Mouse (Mus musculus) embryonic facial prominence, embryonic 15.5 days (tissue): Measurements from ENCODE around the gene Cyren. TPM values are rescaled to one million over a fixed set of nuclear protein-coding genes. Genes with fewer than 3 reads are reported as not detected.

Source experiments
- ATAC-seq: fragments of 200-750 bp; cut with Nextera tagmentation; 2 replicates; pipeline ENCODE4 v1.8.0; 2017; ENCODE audit warnings: low read depth, moderate TSS enrichment; ENCODE audit not compliant: insufficient number of reproducible peaks, low FRiP score, low TSS enrichment
- H3K27ac ChIP-seq: fragments of 300-500 bp; sonication (generic); replicated peaks from 2 replicates; pipeline ENCODE4 v1.5.1; 2015; ENCODE audit warnings: mild to moderate bottlenecking, inconsistent platforms
- H3K27me3 ChIP-seq: fragments of 300-500 bp; sonication (generic); 2 replicates; pipeline ENCODE4 v1.6.1; 2015; ENCODE audit warnings: inconsistent platforms
- H3K36me3 ChIP-seq: fragments of 300-500 bp; sonication (generic); 2 replicates; pipeline ENCODE4 v1.6.1; 2015; ENCODE audit warnings: mild to moderate bottlenecking, inconsistent platforms
- H3K4me1 ChIP-seq: fragments of 300-500 bp; sonication (generic); 2 replicates; pipeline ENCODE4 v1.6.1; 2015; ENCODE audit warnings: inconsistent platforms
- H3K4me2 ChIP-seq: fragments of 300-500 bp; sonication (generic); replicated peaks from 2 replicates; pipeline ENCODE4 v1.6.1; 2015; ENCODE audit warnings: mild to moderate bottlenecking, inconsistent platforms
- H3K4me3 ChIP-seq: fragments of 300-500 bp; sonication (generic); replicated peaks from 2 replicates; pipeline ENCODE4 v1.5.1; 2015; ENCODE audit warnings: mild to moderate bottlenecking, inconsistent platforms
- H3K9ac ChIP-seq: fragments of 300-500 bp; sonication (generic); 2 replicates; pipeline ENCODE4 v1.6.1; 2015; ENCODE audit warnings: inconsistent platforms
- H3K9me3 ChIP-seq: fragments of 300-500 bp; sonication (generic); replicated peaks from 2 replicates; pipeline ENCODE4 v1.6.1; 2016; ENCODE audit warnings: inconsistent platforms
- WGBS: fragments of 180-500 bp; shearing (Covaris S2); methylation state at CpG from one replicate; pipeline ENCODE4 v1.1.7; 2015; 5-methylcytosine and 5-hydroxymethylcytosine counted together
- polyA plus RNA-seq: library from polyadenylated mRNA; unstranded; fragments of >200 nt; fragmentation: Nextera tagmentation; extraction: Ambion mirVana; gene quantifications from 2 replicates; pipeline ENCODE4 v1.2.1, GENCODE M21; 2015

The Cyren gene
- polyA plus RNA-seq, 1 experiment from 2014 or later, result 17.4 TPM

GRCm38 (mm10) chr6:34865711-34866593 lies 11.9 kb downstream of the Cyren start:
- Histone ChIP-seq H3K9me3 (no peaks in the 10 kb centered on the region), H3K27me3 (no peaks in the 10 kb centered on the region), H3K27ac (peak overlapping the region; percentile 63; the same call in 1 of the 2 replicates), H3K4me1 (peaks cover 50% of the 10 kb centered on the region), H3K4me3 (no peak overlapping the region), H3K4me2 (no peak overlapping the region), H3K36me3 (no peaks in the 10 kb centered on the region), H3K9ac (no peak overlapping the region)
- 49% methylated on average over 7 of the region's 7 CpGs for WGBS
- peak; percentile 55; the same call in 1 of the 2 replicates for ATAC-seq

DNA sequence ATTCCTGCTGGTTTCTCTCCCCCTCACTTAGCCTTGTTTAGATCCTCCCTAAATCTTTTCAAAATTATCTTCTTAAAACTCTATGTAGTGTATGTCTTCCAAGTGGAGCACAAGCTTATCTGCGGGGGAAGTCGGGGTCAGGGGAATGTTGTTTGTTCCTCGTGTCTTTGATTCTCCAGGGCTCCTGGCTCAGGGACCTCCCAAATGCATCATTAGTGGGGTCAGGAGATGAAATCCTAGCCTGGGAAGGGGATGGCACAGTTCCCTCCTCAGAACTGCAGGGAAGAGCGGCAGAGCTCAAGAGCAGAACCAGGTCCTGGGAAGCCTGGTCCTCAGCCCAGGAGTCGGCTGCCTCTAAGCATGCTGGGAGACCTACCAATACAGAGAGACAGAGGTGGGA lies 12.6 kb downstream of the Cyren start:
- WGBS, result 53% methylated on average over 5 of the region's 5 CpGs
- Histone ChIP-seq H3K4me3 (no peak overlapping the region), H3K4me2 (no peak overlapping the region), H3K36me3 (no peaks in the 10 kb centered on the region), H3K9me3 (no peaks in the 10 kb centered on the region), H3K27ac (peak overlapping the region; percentile 63), H3K27me3 (no peaks in the 10 kb centered on the region), H3K9ac (no peak overlapping the region), H3K4me1 (peaks cover 43% of the 10 kb centered on the region)
- ATAC-seq, result no peak

DNA sequence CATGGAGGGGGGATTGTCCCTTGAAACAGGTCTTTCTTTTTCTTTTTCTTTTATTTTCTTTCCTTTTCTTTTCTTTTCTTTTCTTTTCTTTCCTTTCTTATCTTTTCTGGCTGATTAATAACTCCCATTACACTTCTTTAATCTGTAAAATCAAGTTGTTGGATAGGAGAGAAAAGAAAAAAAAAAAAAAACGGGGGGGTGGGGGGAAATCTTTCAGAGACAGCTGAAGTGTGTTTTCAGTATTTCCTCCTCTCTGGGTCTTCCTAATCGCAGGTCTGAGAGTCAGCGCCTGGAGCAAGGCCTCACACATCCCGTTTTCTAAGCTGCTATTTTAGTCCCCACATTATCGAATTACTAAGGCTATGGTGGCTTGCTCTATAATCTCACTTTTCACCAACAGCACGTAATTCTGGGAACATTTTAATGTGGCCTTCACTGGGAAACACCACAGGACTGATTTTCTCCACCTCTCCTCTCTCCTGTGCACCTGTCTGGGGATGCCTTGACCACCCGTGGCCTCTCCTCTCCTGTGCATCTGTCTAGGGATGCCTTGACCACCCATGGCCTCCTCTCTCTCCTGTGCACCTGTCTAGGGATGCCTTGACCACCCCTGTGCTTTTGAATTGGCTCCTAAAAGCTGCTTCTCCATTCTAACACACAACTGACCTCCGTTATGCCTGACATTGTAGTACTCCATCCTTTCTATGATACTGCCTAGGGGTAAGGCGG lies 13.9 kb downstream of the Cyren start:
- no peaks in the 10 kb centered on the region for H3K36me3 ChIP-seq
- no peaks in the 10 kb centered on the region for H3K27me3 ChIP-seq
- no peak overlapping the region for H3K4me3 ChIP-seq
- no peak overlapping the region for H3K27ac ChIP-seq
- H3K4me1 ChIP-seq, result peaks cover 32% of the 10 kb centered on the region
- WGBS, result 44% methylated on average over 9 of the region's 9 CpGs
- H3K9ac ChIP-seq, result no peak overlapping the region
- no peak for ATAC-seq
- no peaks in the 10 kb centered on the region for H3K9me3 ChIP-seq
- H3K4me2 ChIP-seq, result no peak overlapping the region

- ATAC-seq, result no peak
- peak within 1 kb of the TSS; percentile 24 for H3K4me3 ChIP-seq
- H3K4me1 ChIP-seq, result peaks cover 32% of the 10 kb centered on the region
- no peaks in the 10 kb centered on the region for H3K27me3 ChIP-seq
- H3K9me3 ChIP-seq, result no peaks in the 10 kb centered on the region
- no peaks in the 10 kb centered on the region for H3K36me3 ChIP-seq
- WGBS, result 17% methylated on average over 11 of the region's 11 CpGs
- 0 out of 2 replicates have a peak within 1 kb of the TSS, but pooled peaks have one; percentile 1 for H3K9ac ChIP-seq
- H3K27ac ChIP-seq, result peak within 1 kb of the TSS; percentile 48; the same call in 1 of the 2 replicates
- peak within 1 kb of the TSS; percentile 38 for H3K4me2 ChIP-seq
Measured at GRCm38 (mm10) chr6:34862791-34863403, 15.0 kb downstream of the Cyren start, which contains the start of gene Tmem140. TSS of gene Tmem140 (plus strand) at chr6:34863146.

- no peak for ATAC-seq
- no peaks in the 10 kb centered on the region for H3K27me3 ChIP-seq
- peak overlapping the region; percentile 38; the same call in 1 of the 2 replicates for H3K4me2 ChIP-seq
- no peaks in the 10 kb centered on the region for H3K9me3 ChIP-seq
- peaks cover 32% of the 10 kb centered on the region for H3K4me1 ChIP-seq
- 0 out of 2 replicates have a peak overlapping the region, but pooled peaks have one; percentile 24 for H3K4me3 ChIP-seq
- no peak overlapping the region for H3K9ac ChIP-seq
- WGBS, result 88% methylated on average over 6 of the region's 6 CpGs
- H3K36me3 ChIP-seq, result no peaks in the 10 kb centered on the region
- no peak overlapping the region for H3K27ac ChIP-seq
Measured at GRCm38 (mm10) chr6:34862381-34862780, 15.5 kb downstream of the Cyren start.

DNA sequence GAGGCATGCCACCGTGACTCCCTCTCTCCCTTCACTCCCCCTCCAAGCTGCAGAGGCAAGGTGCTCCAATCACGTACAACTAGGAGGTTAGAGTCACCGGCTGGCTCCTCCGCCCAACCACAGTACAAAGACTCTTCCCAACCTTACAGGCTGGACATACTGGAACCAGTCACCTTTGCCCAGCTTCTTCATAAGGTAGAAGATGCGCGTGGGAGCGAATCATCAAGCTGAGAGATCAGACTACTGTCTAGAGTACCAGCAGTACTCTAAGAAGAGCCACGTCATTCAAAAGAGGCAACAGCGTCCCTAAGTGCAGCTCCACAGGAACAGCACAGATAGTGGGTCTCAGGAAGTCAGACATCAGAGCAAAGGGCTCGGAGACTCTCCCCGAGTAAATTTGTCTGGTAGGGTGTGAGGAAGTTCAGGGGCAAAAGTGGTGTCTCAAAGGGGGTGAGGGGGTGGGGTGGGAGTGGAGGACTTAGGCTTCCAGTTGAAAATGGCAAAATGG lies 16.3 kb downstream of the Cyren start:
- Histone ChIP-seq H3K4me1 (peaks cover 25% of the 10 kb centered on the region), H3K9me3 (no peaks in the 10 kb centered on the region), H3K27ac (no peak overlapping the region), H3K36me3 (no peaks in the 10 kb centered on the region), H3K4me2 (no peak overlapping the region), H3K9ac (no peak overlapping the region), H3K4me3 (no peak overlapping the region), H3K27me3 (no peaks in the 10 kb centered on the region)
- 93% methylated on average over 11 of the region's 11 CpGs for WGBS
- ATAC-seq, result no peak

DNA sequence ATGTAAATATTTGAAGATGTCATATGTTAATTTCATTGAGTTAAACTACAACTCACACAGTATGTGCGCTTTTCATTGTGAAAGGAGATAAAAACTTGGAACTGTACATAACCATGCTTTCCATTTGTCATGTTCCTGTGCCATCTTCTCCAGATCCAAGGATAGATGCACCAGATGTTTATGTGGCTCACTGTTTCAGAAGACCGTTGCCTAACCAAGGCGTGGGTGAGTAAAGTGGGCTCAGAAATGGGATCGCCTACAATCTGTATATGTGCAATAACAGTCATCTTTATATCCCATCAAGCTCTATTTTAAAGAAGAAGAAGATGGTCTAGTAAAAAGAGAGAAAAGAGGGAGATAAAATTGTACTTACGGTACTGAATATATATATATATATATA lies 45.5 kb downstream of the Cyren start:
- no peak overlapping the region for H3K27ac ChIP-seq
- H3K4me1 ChIP-seq, result no peaks in the 10 kb centered on the region
- H3K4me2 ChIP-seq, result no peak overlapping the region
- no peak overlapping the region for H3K4me3 ChIP-seq
- H3K9ac ChIP-seq, result no peak overlapping the region
- no peaks in the 10 kb centered on the region for H3K27me3 ChIP-seq
- no peak for ATAC-seq
- H3K36me3 ChIP-seq, result no peaks in the 10 kb centered on the region
- H3K9me3 ChIP-seq, result no peaks in the 10 kb centered on the region
- whole genome bisulfite sequencing, result 95% methylated on average over 5 of the region's 5 CpGs

DNA sequence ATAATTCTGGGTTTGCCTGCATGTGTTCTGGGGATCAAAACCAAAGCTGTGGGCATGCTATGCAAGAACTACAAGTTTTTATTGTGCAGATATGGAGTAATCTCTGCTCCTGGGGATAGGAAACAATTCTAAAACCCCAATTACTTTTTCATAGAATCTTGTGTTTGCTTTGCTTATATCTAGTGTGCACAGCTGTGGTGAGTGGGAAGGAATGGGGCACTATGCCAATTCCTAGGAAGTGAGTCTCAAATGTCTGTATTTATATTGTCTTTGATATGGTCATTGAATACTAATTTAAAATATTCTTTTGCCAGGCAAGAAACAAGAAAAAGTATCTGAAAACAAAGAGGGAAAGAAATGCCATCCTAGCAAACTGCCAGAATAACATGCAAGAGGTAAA lies 53.5 kb downstream of the Cyren start:
- no peaks in the 10 kb centered on the region for H3K9me3 ChIP-seq
- H3K4me3 ChIP-seq, result no peak overlapping the region
- H3K27me3 ChIP-seq, result no peaks in the 10 kb centered on the region
- no peak overlapping the region for H3K27ac ChIP-seq
- no peak for ATAC-seq
- H3K9ac ChIP-seq, result no peak overlapping the region
- H3K36me3 ChIP-seq, result no peaks in the 10 kb centered on the region
- H3K4me2 ChIP-seq, result no peak overlapping the region
- H3K4me1 ChIP-seq, result no peaks in the 10 kb centered on the region

Other genes with a start within 250 kb of the Cyren start
- gene Agbl3, start 97.6 kb downstream of the Cyren start, polyA plus RNA-seq, result 8.1 and 8.9 TPM in 2 replicates
- 3.0 and 3.9 TPM in 2 replicates for gene Tmem140, start 14.9 kb downstream of the Cyren start, polyA plus RNA-seq
- 10.0 and 12.0 TPM in 2 replicates for gene Wdr91, start 32.8 kb upstream of the Cyren start, polyA plus RNA-seq
- not detected in 2 replicates for gene Stra8, start 42.1 kb upstream of the Cyren start, polyA plus RNA-seq
- 1.1 TPM in 2 replicates for gene Slc23a4, start 110.3 kb upstream of the Cyren start, polyA plus RNA-seq